Mouse (Mus musculus) thymus, postnatal 36 days (tissue): ENCODE results near the gene P4ha2.

Experiments used
- DNase-seq, 2 experiments: peaks; one replicate each; pipeline ENCODE4 v3.0.0; 2022; ENCODE audit warnings: mixed read lengths in 2 of 2

Gene P4ha2

GRCm38 (mm10) chr11:54141200-54141971 lies 41.5 kb downstream of the P4ha2 start:
- DNase-seq, result no peak

- DNase-seq, result peak; percentile 66 to 71
Observed at GRCm38 (mm10) chr11:54144886-54145285, 45.0 kb downstream of the P4ha2 start.

GRCm38 (mm10) chr11:54145990-54146389 lies 46.1 kb downstream of the P4ha2 start:
- no peak for DNase-seq

GRCm38 (mm10) chr11:54149791-54150465 lies 50.0 kb downstream of the P4ha2 start:
- DNase-seq, result no peak

- DNase-seq, result no peak
Observed at GRCm38 (mm10) chr11:54151141-54151540, 51.2 kb downstream of the P4ha2 start.

- no peak for DNase-seq
Observed at GRCm38 (mm10) chr11:54152957-54153356, 53.1 kb downstream of the P4ha2 start.

- peak; percentile 63 to 81 for DNase-seq
Observed at GRCm38 (mm10) chr11:54155864-54156263, 56.0 kb downstream of the P4ha2 start.

- no peak for DNase-seq
Observed at GRCm38 (mm10) chr11:54156504-54156903, 56.6 kb downstream of the P4ha2 start.

- DNase-seq, result no peak
Observed at GRCm38 (mm10) chr11:54157586-54157985, 57.7 kb downstream of the P4ha2 start.

- DNase-seq, result no peak
Observed at GRCm38 (mm10) chr11:54160435-54160834, 60.5 kb downstream of the P4ha2 start.

- no peak for DNase-seq
Observed at GRCm38 (mm10) chr11:54160920-54161319, 61.0 kb downstream of the P4ha2 start.

GRCm38 (mm10) chr11:54161514-54161913 lies 61.6 kb downstream of the P4ha2 start:
- DNase-seq, result no peak

GRCm38 (mm10) chr11:54162968-54163367 lies 63.1 kb downstream of the P4ha2 start:
- DNase-seq, result peak in 1 of 2 experiments; percentile 32

GRCm38 (mm10) chr11:54169432-54170295 lies 69.8 kb downstream of the P4ha2 start:
- DNase-seq, result no peak

- DNase-seq, result no peak
Observed at GRCm38 (mm10) chr11:54171175-54171574, 71.3 kb downstream of the P4ha2 start.

GRCm38 (mm10) chr11:54174226-54174625 lies 74.3 kb downstream of the P4ha2 start:
- DNase-seq, result no peak

- DNase-seq, result no peak
Observed at GRCm38 (mm10) chr11:54174877-54175276, 75.0 kb downstream of the P4ha2 start.
